Mouse (Mus musculus): ENCODE results near the gene Pspc1. TPM values are rescaled to one million over a fixed set of nuclear protein-coding genes. Genes with fewer than 3 reads are reported as not detected.

Pspc1 gene
- total RNA-seq, 1 experiment: 36.3 TPM

- no peaks in the 10 kb centered on the region for H3K4me1 ChIP-seq (ENCODE audit: control insufficient read depth in 2 of 2, insufficient read depth in 2 of 2, low read length in 2 of 2, poor library complexity in 1 of 2)
Measured at GRCm38 (mm10) chr14:56695495-56695894, 82.6 kb downstream of the Pspc1 start.

GRCm38 (mm10) chr14:56689766-56690165, 88.3 kb downstream of the Pspc1 start:
- Histone ChIP-seq H3K4me3 (ENCODE audit: insufficient read depth in 1 of 2, low read depth in 1 of 2, low read length in 2 of 2, poor library complexity in 1 of 2, severe bottlenecking in 1 of 2) (no peak overlapping the region), H3K27ac (ENCODE audit: insufficient read depth, low read depth, low read length, poor library complexity, severe bottlenecking) (no peak overlapping the region), H3K4me1 (ENCODE audit: control insufficient read depth in 2 of 2, insufficient read depth in 2 of 2, low read length in 2 of 2, poor library complexity in 1 of 2) (no peaks in the 10 kb centered on the region), H3K9ac (ENCODE audit: insufficient read depth, low read depth, low read length, poor library complexity, severe bottlenecking) (no peak overlapping the region), H3K36me3 (ENCODE audit: control insufficient read depth, insufficient read depth, low read length, poor library complexity, severe bottlenecking) (peaks cover 58% of the 10 kb centered on the region), H3K9me3 (ENCODE audit: control insufficient read depth, insufficient read depth, low read depth, low read length) (no peaks in the 10 kb centered on the region)
- in situ Hi-C loops (cut with MboI; ENCODE audit: low sequenced_read_pairs in 2 of 2, unreplicated experiment in 2 of 2): no loop called here
- no peak for DNase-seq (ENCODE audit: low read depth, low spot score)
- TF ChIP-seq MAFK (IDR thresholded peaks at IDR 0.05; ENCODE audit: insufficient read depth, low read depth, low read length) (peak; percentile 52; the same call in 1 of the 2 replicates), CHD2 (IDR thresholded peaks at IDR 0.05; ENCODE audit: low read depth, low read length) (no peak), ZC3H11A (IDR thresholded peaks at IDR 0.05; ENCODE audit: borderline replicate concordance, low read depth, low read length) (no peak), ZNF384 (IDR thresholded peaks at IDR 0.05; ENCODE audit: low read depth, low read length) (no peak)

More at GRCm38 (mm10) chr14:56695495-56695894, 82.6 kb downstream of the Pspc1 start:
- H3K9me3 ChIP-seq (ENCODE audit: control insufficient read depth, insufficient read depth, low read depth, low read length): no peaks in the 10 kb centered on the region
- H3K27ac ChIP-seq (ENCODE audit: insufficient read depth, low read depth, low read length, poor library complexity, severe bottlenecking): no peak overlapping the region
- no peak overlapping the region for H3K9ac ChIP-seq (ENCODE audit: insufficient read depth, low read depth, low read length, poor library complexity, severe bottlenecking)
- no peak overlapping the region for H3K4me3 ChIP-seq (ENCODE audit: insufficient read depth in 1 of 2, low read depth in 1 of 2, low read length in 2 of 2, poor library complexity in 1 of 2, severe bottlenecking in 1 of 2)
- in situ Hi-C loops (cut with MboI; ENCODE audit: low sequenced_read_pairs in 2 of 2, unreplicated experiment in 2 of 2): no loop called here
- DNase-seq (ENCODE audit: low read depth, low spot score): no peak
- no peak for TF ChIP-seq ZC3H11A (IDR thresholded peaks at IDR 0.05; ENCODE audit: borderline replicate concordance, low read depth, low read length)
- no peak for TF ChIP-seq MAFK (IDR thresholded peaks at IDR 0.05; ENCODE audit: insufficient read depth, low read depth, low read length)
- TF ChIP-seq CHD2 (IDR thresholded peaks at IDR 0.05; ENCODE audit: low read depth, low read length): no peak
- TF ChIP-seq HCFC1 (IDR thresholded peaks at IDR 0.05; ENCODE audit: borderline replicate concordance, insufficient read depth, low read length): no peak
- no peak for TF ChIP-seq ZNF384 (IDR thresholded peaks at IDR 0.05; ENCODE audit: low read depth, low read length)
- H3K36me3 ChIP-seq (ENCODE audit: control insufficient read depth, insufficient read depth, low read length, poor library complexity, severe bottlenecking): peaks cover 57% of the 10 kb centered on the region

GRCm38 (mm10) chr14:56689116-56689515, 89.0 kb downstream of the Pspc1 start:
- no peak for TF ChIP-seq ZNF384 (IDR thresholded peaks at IDR 0.05; ENCODE audit: low read depth, low read length)
- no peak for TF ChIP-seq ZC3H11A (IDR thresholded peaks at IDR 0.05; ENCODE audit: borderline replicate concordance, low read depth, low read length)
- peak; percentile 84 for TF ChIP-seq MAFK (IDR thresholded peaks at IDR 0.05; ENCODE audit: insufficient read depth, low read depth, low read length)
- no peak for TF ChIP-seq HCFC1 (IDR thresholded peaks at IDR 0.05; ENCODE audit: borderline replicate concordance, insufficient read depth, low read length)
- TF ChIP-seq CHD2 (IDR thresholded peaks at IDR 0.05; ENCODE audit: low read depth, low read length): no peak
- no peak for DNase-seq (ENCODE audit: low read depth, low spot score)
- Histone ChIP-seq H3K4me3 (ENCODE audit: insufficient read depth in 1 of 2, low read depth in 1 of 2, low read length in 2 of 2, poor library complexity in 1 of 2, severe bottlenecking in 1 of 2) (no peak overlapping the region), H3K9ac (ENCODE audit: insufficient read depth, low read depth, low read length, poor library complexity, severe bottlenecking) (no peak overlapping the region), H3K36me3 (ENCODE audit: control insufficient read depth, insufficient read depth, low read length, poor library complexity, severe bottlenecking) (peaks cover 60% of the 10 kb centered on the region), H3K4me1 (ENCODE audit: control insufficient read depth in 2 of 2, insufficient read depth in 2 of 2, low read length in 2 of 2, poor library complexity in 1 of 2) (no peaks in the 10 kb centered on the region), H3K9me3 (ENCODE audit: control insufficient read depth, insufficient read depth, low read depth, low read length) (no peaks in the 10 kb centered on the region), H3K27ac (ENCODE audit: insufficient read depth, low read depth, low read length, poor library complexity, severe bottlenecking) (no peak overlapping the region)
- in situ Hi-C loops (cut with MboI; ENCODE audit: low sequenced_read_pairs in 2 of 2, unreplicated experiment in 2 of 2): no loop called here

- in situ Hi-C loops (cut with MboI; ENCODE audit: low sequenced_read_pairs in 2 of 2, unreplicated experiment in 2 of 2): no loop called here
- H3K4me3 ChIP-seq (ENCODE audit: insufficient read depth in 1 of 2, low read depth in 1 of 2, low read length in 2 of 2, poor library complexity in 1 of 2, severe bottlenecking in 1 of 2): no peak overlapping the region
- no peaks in the 10 kb centered on the region for H3K9me3 ChIP-seq (ENCODE audit: control insufficient read depth, insufficient read depth, low read depth, low read length)
- no peak overlapping the region for H3K27ac ChIP-seq (ENCODE audit: insufficient read depth, low read depth, low read length, poor library complexity, severe bottlenecking)
- no peak for TF ChIP-seq CHD2 (IDR thresholded peaks at IDR 0.05; ENCODE audit: low read depth, low read length)
- TF ChIP-seq ZNF384 (IDR thresholded peaks at IDR 0.05; ENCODE audit: low read depth, low read length): no peak
- no peak for TF ChIP-seq MAFK (IDR thresholded peaks at IDR 0.05; ENCODE audit: insufficient read depth, low read depth, low read length)
- TF ChIP-seq HCFC1 (IDR thresholded peaks at IDR 0.05; ENCODE audit: borderline replicate concordance, insufficient read depth, low read length): no peak
- TF ChIP-seq ZC3H11A (IDR thresholded peaks at IDR 0.05; ENCODE audit: borderline replicate concordance, low read depth, low read length): no peak
- DNase-seq (ENCODE audit: low read depth, low spot score): no peak
- no peak overlapping the region for H3K9ac ChIP-seq (ENCODE audit: insufficient read depth, low read depth, low read length, poor library complexity, severe bottlenecking)
- no peaks in the 10 kb centered on the region for H3K4me1 ChIP-seq (ENCODE audit: control insufficient read depth in 2 of 2, insufficient read depth in 2 of 2, low read length in 2 of 2, poor library complexity in 1 of 2)
- H3K36me3 ChIP-seq (ENCODE audit: control insufficient read depth, insufficient read depth, low read length, poor library complexity, severe bottlenecking): peaks cover 37% of the 10 kb centered on the region
Measured at GRCm38 (mm10) chr14:56685426-56685825, 92.7 kb downstream of the Pspc1 start.

Other genes starting within 250 kb of the Pspc1 start
- gene Cenpj, start 202.9 kb downstream of the Pspc1 start, total RNA-seq (2012; rRNA removed): 4.5 and 6.9 TPM in 2 replicates
- gene Parp4, start 202.7 kb downstream of the Pspc1 start, total RNA-seq (2012; rRNA removed): 1.7 and 1.8 TPM in 2 replicates
- 26.5 and 34.8 TPM in 2 replicates for gene Mphosph8, start 110.1 kb downstream of the Pspc1 start, total RNA-seq (2012; rRNA removed)
- 8.3 and 10.5 TPM in 2 replicates for gene Zmym5, start 33.4 kb upstream of the Pspc1 start, total RNA-seq (2012; rRNA removed)
- gene Zmym2, start 108.3 kb upstream of the Pspc1 start, total RNA-seq (2012; rRNA removed): 18.4 and 35.3 TPM in 2 replicates